Comparison of ENCODE assay signal across 8 mouse cellular contexts in genomic region chr1:82287052-82287775, GRCm38 (mm10). TPM values are rescaled to one million over a fixed set of nuclear protein-coding genes. Genes with fewer than 3 reads are reported as not detected.
DNase-seq lines count a peak whose midpoint lies in the region; ATAC-seq and TF ChIP-seq lines count a peak whose summit lies in the region.

No protein-coding gene starts in this region.

- peak; percentile 11 for DNase-seq in right cerebral cortex, postnatal 14 days
- DNase-seq in right cerebral cortex, postnatal 36 days (ENCODE audit: low spot score in 2 of 2): no peak
- peak; percentile 6 for DNase-seq in heart, adult 8-10 months (ENCODE audit: low spot score)
- DNase-seq in urinary bladder, postnatal 14 days (ENCODE audit: low spot score): no peak

- peaks cover 10% of the 10 kb centered on the region; the same call in 1 of the 2 replicates for H3K36me3 ChIP-seq in kidney, embryonic 14.5 days (ENCODE audit: control insufficient read depth, insufficient read depth, low read length)
- H3K36me3 ChIP-seq in midbrain, embryonic 12.5 days: peaks cover 14% of the 10 kb centered on the region

- TF ChIP-seq CTCF in cortical plate, adult 2 months (IDR thresholded peaks at IDR 0.05; ENCODE audit: extremely low read depth, insufficient read depth, low read length): no peak

- peaks cover 6% of the 10 kb centered on the region for H3K4me1 ChIP-seq in cortical plate, adult 2 months (ENCODE audit: control insufficient read depth, insufficient read depth, low read length)
- peaks cover 26% of the 10 kb centered on the region for H3K4me1 ChIP-seq in kidney, embryonic 14.5 days (ENCODE audit: control insufficient read depth, insufficient read depth, low read length)
- H3K4me1 ChIP-seq in midbrain, embryonic 12.5 days: peaks cover 62% of the 10 kb centered on the region

- peak overlapping the region; percentile 53 for H3K4me3 ChIP-seq in cortical plate, adult 2 months (ENCODE audit: insufficient read depth, low read length)
- H3K4me3 ChIP-seq in kidney, embryonic 14.5 days (ENCODE audit: low read length): peak overlapping the region; percentile 35
- H3K4me3 ChIP-seq in midbrain, embryonic 12.5 days: peak overlapping the region; percentile 41

- no peaks in the 10 kb centered on the region for H3K27me3 ChIP-seq in kidney, embryonic 14.5 days (ENCODE audit: control insufficient read depth, insufficient read depth, low read length)
- H3K27me3 ChIP-seq in midbrain, embryonic 12.5 days: no peaks in the 10 kb centered on the region

- H3K9me3 ChIP-seq in kidney, embryonic 14.5 days (ENCODE audit: control insufficient read depth, low read length): no peaks in the 10 kb centered on the region
- H3K9me3 ChIP-seq in midbrain, embryonic 12.5 days: no peaks in the 10 kb centered on the region

- H3K27ac ChIP-seq in cortical plate, adult 2 months (ENCODE audit: insufficient read depth, low read length): no peak overlapping the region
- no peak overlapping the region for H3K27ac ChIP-seq in kidney, embryonic 14.5 days (ENCODE audit: low read depth, low read length)
- no peak overlapping the region for H3K27ac ChIP-seq in midbrain, embryonic 12.5 days (replicated peaks)

- peak overlapping the region; percentile 56 for H3K4me2 ChIP-seq in kidney, embryonic 14.5 days (replicated peaks; ENCODE audit: low read depth, low read length)
- H3K4me2 ChIP-seq in midbrain, embryonic 12.5 days (replicated peaks): peak overlapping the region; percentile 63

- 72% methylated on average over 22 of the region's 22 CpGs for WGBS in kidney, embryonic 14.5 days
- 69% methylated on average over 22 of the region's 22 CpGs for WGBS in midbrain, embryonic 12.5 days

- H3K9ac ChIP-seq in kidney, embryonic 14.5 days (ENCODE audit: low read depth, low read length): peak overlapping the region; percentile 23; the same call in 1 of the 2 replicates
- H3K9ac ChIP-seq in midbrain, embryonic 12.5 days (replicated peaks): peak overlapping the region; percentile 57

- TF ChIP-seq POLR2A in cortical plate, adult 2 months (IDR thresholded peaks at IDR 0.05; ENCODE audit: extremely low read depth, insufficient read depth, low read length): no peak

- ATAC-seq in kidney, embryonic 14.5 days (ENCODE audit: low FRiP score, low TSS enrichment): no peak
- ATAC-seq in midbrain, embryonic 12.5 days (ENCODE audit: low FRiP score, low read depth): no peak
- no peak for ATAC-seq in inflammation-experienced regulatory T-cells, adult 6 months

RNA-seq across cellular contexts. Expression of gene Irs1, which starts 4.0 kb away (rescaled TPM):
- 6.1 and 6.3 TPM in 2 replicates for polyA plus RNA-seq in cortical plate, adult 2 months (2012; rRNA removed)
- total RNA-seq in heart, adult 8-10 months (2022): 10 to 100 TPM; 14.8 to 34.3 (median 24.0) TPM
- 1.9 and 3.8 TPM in 2 replicates for polyA plus RNA-seq in kidney, embryonic 14.5 days (2014; fragmentation: Nextera tagmentation; extraction: Ambion mirVana)
- polyA plus RNA-seq in midbrain, embryonic 12.5 days (2016; fragmentation: Nextera tagmentation; extraction: Ambion mirVana): 11.5 and 11.7 TPM in 2 replicates
- polyA plus RNA-seq in inflammation-experienced regulatory T-cells, adult 6 months (2017; shearing (Covaris generic)): not detected

RNA-seq across cellular contexts. Expression of gene Rhbdd1, which starts 29.0 kb away (rescaled TPM):
- polyA plus RNA-seq in cortical plate, adult 2 months (2012; rRNA removed): 6.7 and 7.3 TPM in 2 replicates
- 10 to 100 TPM in 3 of 4 experiments, 1 to 10 TPM in 1; 10.0 to 11.3 (median 10.6) TPM for total RNA-seq in heart, adult 8-10 months (2022)
- 6.7 and 7.0 TPM in 2 replicates for polyA plus RNA-seq in kidney, embryonic 14.5 days (2014; fragmentation: Nextera tagmentation; extraction: Ambion mirVana)
- 9.0 and 10.2 TPM in 2 replicates for polyA plus RNA-seq in midbrain, embryonic 12.5 days (2016; fragmentation: Nextera tagmentation; extraction: Ambion mirVana)
- 10 to 100 TPM; 15.3 to 21.5 (median 20.5) TPM for polyA plus RNA-seq in inflammation-experienced regulatory T-cells, adult 6 months (2017; shearing (Covaris generic))

RNA-seq across cellular contexts. Expression of gene Gm9747, which starts 54.3 kb away (rescaled TPM):
- not detected in 2 replicates for polyA plus RNA-seq in cortical plate, adult 2 months (2012; rRNA removed)
- total RNA-seq in heart, adult 8-10 months (2022): not detected
- polyA plus RNA-seq in kidney, embryonic 14.5 days (2014; fragmentation: Nextera tagmentation; extraction: Ambion mirVana): 7.7 and 12.5 TPM in 2 replicates
- polyA plus RNA-seq in midbrain, embryonic 12.5 days (2016; fragmentation: Nextera tagmentation; extraction: Ambion mirVana): 24.9 and 26.4 TPM in 2 replicates
- polyA plus RNA-seq in inflammation-experienced regulatory T-cells, adult 6 months (2017; shearing (Covaris generic)): not detected

Comparison
In these comparisons a context has a peak if more than half of its experiments do, and no peak if none do; other contexts are left out.
1. DNase-seq: peak in right cerebral cortex, postnatal 14 days (single experiment) and heart, adult 8-10 months (single experiment); none in right cerebral cortex, postnatal 36 days (0 of 2) and urinary bladder, postnatal 14 days (single experiment).
2. Peak in every context shown above with its lines, with median percentiles within 50 percentile points of each other: H3K4me3 ChIP-seq.